Mouse (Mus musculus): ENCODE data around the gene Lipo3. TPM values are rescaled to one million over a fixed set of nuclear protein-coding genes. Genes with fewer than 3 reads are reported as not detected.
"Not testable (repeated sequence)": the region's sequence is repeated elsewhere in the genome, so short reads cannot be mapped to it uniquely, and the experiment has no call there.

Lipo3 gene
- polyA plus RNA-seq (2015; fragmentation: Nextera tagmentation; extraction: Ambion mirVana) = 9.1 and 10.6 TPM in 2 replicates

- not testable (repeated sequence) for H3K9ac ChIP-seq (replicated peaks); H3K36me3 ChIP-seq; H3K27me3 ChIP-seq; H3K4me1 ChIP-seq; H3K27ac ChIP-seq (replicated peaks); H3K9me3 ChIP-seq
- 35% methylated on average over 13 of the region's 41 CpGs for WGBS
- Histone ChIP-seq H3K4me2 (replicated peaks) (peak within 1 kb of the TSS; percentile 30), H3K4me3 (peak within 1 kb of the TSS; percentile 17; the same call in 1 of the 2 replicates)
- peak; percentile 99 for ATAC-seq (replicated peaks)
These were observed at the start of gene Lipo3 for GRCm38 (mm10) chr19:33761287-33762086. TSS of gene Lipo3 (minus strand) at chr19:33761951.

GRCm38 (mm10) chr19:33787359-33787758 lies 25.6 kb upstream of the Lipo3 start, which contains the start of gene Lipo1:
TSS of gene Lipo1 (minus strand) at chr19:33787459.
- H3K9ac ChIP-seq (replicated peaks); H3K4me1 ChIP-seq; H3K4me2 ChIP-seq (replicated peaks); H3K9me3 ChIP-seq; H3K4me3 ChIP-seq; H3K27ac ChIP-seq (replicated peaks); ATAC-seq (replicated peaks); H3K36me3 ChIP-seq; H3K27me3 ChIP-seq: not testable (repeated sequence)

- Histone ChIP-seq H3K27me3 (no peaks in the 10 kb centered on the region), H3K9ac (replicated peaks) (no peak overlapping the region), H3K9me3 (no peaks in the 10 kb centered on the region), H3K4me3 (no peak overlapping the region), H3K4me2 (replicated peaks) (no peak overlapping the region), H3K27ac (replicated peaks) (no peak overlapping the region), H3K4me1 (no peaks in the 10 kb centered on the region), H3K36me3 (no peaks in the 10 kb centered on the region)
- no peak for ATAC-seq (replicated peaks)
- 94% methylated on average over 12 of the region's 12 CpGs for WGBS
These were observed 25.0 kb upstream of the Lipo3 start for GRCm38 (mm10) chr19:33786576-33787277.

- H3K4me3 ChIP-seq; H3K4me1 ChIP-seq; H3K4me2 ChIP-seq (replicated peaks); H3K9ac ChIP-seq (replicated peaks); ATAC-seq (replicated peaks); H3K36me3 ChIP-seq; H3K27me3 ChIP-seq; H3K27ac ChIP-seq (replicated peaks); H3K9me3 ChIP-seq: not testable (repeated sequence)
- 98% methylated on average over 1 of the region's 1 CpGs for WGBS
These were observed 10.5 kb downstream of the Lipo3 start, which contains the start of gene Lipo2 for GRCm38 (mm10) chr19:33751259-33751658. TSS of gene Lipo2 (minus strand) at chr19:33751359.

GRCm38 (mm10) chr19:33625152-33625551 lies 136.6 kb downstream of the Lipo3 start, which contains the start of gene Gm8978:
TSS of gene Gm8978 (minus strand) at chr19:33625252.
- not testable (repeated sequence) for ATAC-seq (replicated peaks)

GRCm38 (mm10) chr19:33589626-33590302 lies 172.0 kb downstream of the Lipo3 start:
- WGBS = 2% methylated on average over 11 of the region's 38 CpGs
- H3K9ac ChIP-seq (replicated peaks) = peak overlapping the region; percentile 37
- not testable (repeated sequence) for H3K36me3 ChIP-seq, H3K27me3 ChIP-seq, H3K9me3 ChIP-seq, H3K4me1 ChIP-seq
- peak overlapping the region; percentile 43 for H3K4me3 ChIP-seq
- peak overlapping the region; percentile 50 for H3K4me2 ChIP-seq (replicated peaks)
- ATAC-seq (replicated peaks) = peak; percentile 100
- H3K27ac ChIP-seq (replicated peaks) = 0 out of 2 replicates have a peak overlapping the region, but pooled peaks have one; percentile 32

More at GRCm38 (mm10) chr19:33625152-33625551, 136.6 kb downstream of the Lipo3 start, which contains the start of gene Gm8978:
- H3K4me3 ChIP-seq; H3K9ac ChIP-seq (replicated peaks); H3K36me3 ChIP-seq; H3K27me3 ChIP-seq; H3K27ac ChIP-seq (replicated peaks); H3K4me2 ChIP-seq (replicated peaks); H3K4me1 ChIP-seq; H3K9me3 ChIP-seq: not testable (repeated sequence)

GRCm38 (mm10) chr19:33568551-33568950 lies 193.2 kb downstream of the Lipo3 start:
- ATAC-seq (replicated peaks) = not testable (repeated sequence)

GRCm38 (mm10) chr19:33517680-33518079 lies 244.1 kb downstream of the Lipo3 start, which contains the start of gene Lipo4:
TSS of gene Lipo4 (minus strand) at chr19:33517780.
- Histone ChIP-seq H3K4me1 (no peaks in the 10 kb centered on the region), H3K9ac (replicated peaks) (no peak within 1 kb of the TSS), H3K27me3 (no peaks in the 10 kb centered on the region), H3K9me3 (no peaks in the 10 kb centered on the region), H3K4me2 (replicated peaks) (no peak within 1 kb of the TSS), H3K27ac (replicated peaks) (no peak within 1 kb of the TSS), H3K36me3 (no peaks in the 10 kb centered on the region), H3K4me3 (no peak within 1 kb of the TSS)
- no peak for ATAC-seq (replicated peaks)

More at GRCm38 (mm10) chr19:33568551-33568950, 193.2 kb downstream of the Lipo3 start:
- not testable (repeated sequence) for H3K27ac ChIP-seq (replicated peaks); H3K9me3 ChIP-seq; H3K4me1 ChIP-seq; H3K36me3 ChIP-seq; H3K4me3 ChIP-seq; H3K27me3 ChIP-seq; H3K4me2 ChIP-seq (replicated peaks); H3K9ac ChIP-seq (replicated peaks)
- 80% methylated on average over 5 of the region's 5 CpGs for WGBS

Small RNA genes lying within 50 kb of the gene (microRNA-seq; reads per million reads assigned to microRNA genes)
- gene Gm27440 = not detected

Other genes with a start within 250 kb of the Lipo3 start
- gene Lipo4, start 244.2 kb downstream of the Lipo3 start, polyA plus RNA-seq (2015; fragmentation: Nextera tagmentation; extraction: Ambion mirVana) = not detected in 2 replicates
- gene Gm8978, start 136.7 kb downstream of the Lipo3 start, polyA plus RNA-seq (2015; fragmentation: Nextera tagmentation; extraction: Ambion mirVana) = not detected in 2 replicates
- 0.34 and 0.56 TPM in 2 replicates for gene Lipo2, start 10.6 kb downstream of the Lipo3 start, polyA plus RNA-seq (2015; fragmentation: Nextera tagmentation; extraction: Ambion mirVana)
- not detected in 2 replicates for gene Lipo1, start 25.5 kb upstream of the Lipo3 start, polyA plus RNA-seq (2015; fragmentation: Nextera tagmentation; extraction: Ambion mirVana)
- not detected in 2 replicates for gene Lipf, start 199.2 kb upstream of the Lipo3 start, polyA plus RNA-seq (2015; fragmentation: Nextera tagmentation; extraction: Ambion mirVana)
- gene Lipk, start 246.3 kb upstream of the Lipo3 start, polyA plus RNA-seq (2015; fragmentation: Nextera tagmentation; extraction: Ambion mirVana) = not detected in 2 replicates

Measured in forebrain, embryonic 15.5 days (tissue).